Mouse (Mus musculus) neural tube, embryonic 14.5 days (tissue): ENCODE results near the gene Morn3. TPM values are rescaled to one million over a fixed set of nuclear protein-coding genes. Genes with fewer than 3 reads are reported as not detected.

Experiments
- ATAC-seq: fragments of 200-750 bp; cut with Nextera tagmentation; 2 replicates; pipeline ENCODE4 v1.8.0; 2017; ENCODE audit warnings: low read depth, mild to moderate bottlenecking, moderate TSS enrichment, moderate library complexity
- H3K27ac ChIP-seq: fragments of 300-500 bp; sonication (generic); 2 replicates; pipeline ENCODE4 v1.5.1; 2014; ENCODE audit warnings: low read depth, mild to moderate bottlenecking, control low read depth, low read length, moderate library complexity, mixed read lengths
- H3K27me3 ChIP-seq: fragments of 300-500 bp; sonication (generic); 2 replicates; pipeline ENCODE4 v1.6.1; 2014; ENCODE audit warnings: low read length; ENCODE audit not compliant: control insufficient read depth, insufficient read depth
- H3K36me3 ChIP-seq: fragments of 300-500 bp; sonication (generic); 2 replicates; pipeline ENCODE4 v1.6.1; 2014; ENCODE audit warnings: low read length, mixed read lengths; ENCODE audit not compliant: control insufficient read depth, insufficient read depth
- H3K4me1 ChIP-seq: fragments of 300-500 bp; sonication (generic); 2 replicates; pipeline ENCODE4 v1.6.1; 2014; ENCODE audit warnings: low read length; ENCODE audit not compliant: control insufficient read depth, insufficient read depth
- H3K4me2 ChIP-seq: fragments of 300-500 bp; sonication (generic); 2 replicates; pipeline ENCODE4 v1.6.1; 2014; ENCODE audit warnings: mild to moderate bottlenecking, low read depth, low read length, control low read depth
- H3K4me3 ChIP-seq: fragments of 300-500 bp; sonication (generic); 2 replicates; pipeline ENCODE4 v1.5.1; 2014; ENCODE audit warnings: low read depth, low read length, control low read depth, mixed read lengths
- H3K9ac ChIP-seq: fragments of 300-500 bp; sonication (generic); replicated peaks from 2 replicates; pipeline ENCODE4 v1.6.1; 2014; ENCODE audit warnings: low read depth, mild to moderate bottlenecking, control low read depth, low read length, mixed read lengths
- H3K9me3 ChIP-seq: fragments of 300-500 bp; sonication (generic); 2 replicates; pipeline ENCODE4 v1.6.1; 2016; ENCODE audit warnings: low read length; ENCODE audit not compliant: control insufficient read depth
- WGBS: fragments of 180-500 bp; shearing (Covaris S2); extraction: QIAGEN DNeasy Blood & Tissue Kit; methylation state at CpG from one replicate; pipeline ENCODE4 v1.1.7; 2014; 5-methylcytosine and 5-hydroxymethylcytosine counted together
- polyA plus RNA-seq: library from polyadenylated mRNA; unstranded; fragments of >200 nt; fragmentation: Nextera tagmentation; extraction: Ambion mirVana; gene quantifications from 2 replicates; pipeline ENCODE4 v1.2.1, GENCODE M21; 2014

The Morn3 gene
- polyA plus RNA-seq, 1 experiment from 2014 or later, result 0.37 TPM

GRCm38 (mm10) chr5:123050918-123051317 is 4.1 kb upstream of the Morn3 start:
- no peak overlapping the region for H3K4me3 ChIP-seq
- no peaks in the 10 kb centered on the region for H3K9me3 ChIP-seq
- WGBS, result 85% methylated on average over 9 of the region's 9 CpGs
- H3K36me3 ChIP-seq, result no peaks in the 10 kb centered on the region
- H3K9ac ChIP-seq, result no peak overlapping the region
- ATAC-seq, result no peak
- 0 out of 2 replicates have a peak, but pooled peaks cover 3% of the 10 kb centered on the region for H3K4me1 ChIP-seq
- H3K4me2 ChIP-seq, result no peak overlapping the region
- no peaks in the 10 kb centered on the region for H3K27me3 ChIP-seq
- no peak overlapping the region for H3K27ac ChIP-seq

DNA sequence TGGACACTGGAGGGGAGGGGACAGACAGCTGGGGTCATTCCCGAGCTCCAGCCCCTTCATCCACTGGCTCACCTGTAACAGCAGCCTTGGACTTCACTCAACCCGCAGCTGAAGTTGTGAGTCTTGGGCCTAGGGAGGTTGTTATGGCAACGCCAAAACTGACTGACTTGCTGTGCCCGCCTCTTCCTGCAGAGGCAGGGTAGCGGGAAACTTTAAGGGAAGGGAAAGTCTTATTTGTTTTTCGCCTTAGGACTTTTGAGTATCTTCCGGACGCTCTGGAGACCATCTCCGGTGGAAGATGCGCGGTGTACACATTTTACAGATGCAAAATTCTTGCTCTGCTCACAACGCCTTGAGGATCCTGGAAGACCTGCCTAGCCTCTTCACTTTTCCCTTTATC is 2.5 kb upstream of the Morn3 start:
- Histone ChIP-seq H3K9ac (no peak overlapping the region), H3K4me2 (no peak overlapping the region; the same call in 1 of the 2 replicates), H3K27ac (no peak overlapping the region), H3K36me3 (no peaks in the 10 kb centered on the region), H3K4me1 (0 out of 2 replicates have a peak, but pooled peaks cover 3% of the 10 kb centered on the region), H3K4me3 (no peak overlapping the region), H3K27me3 (no peaks in the 10 kb centered on the region), H3K9me3 (no peaks in the 10 kb centered on the region)
- 10% methylated on average over 12 of the region's 12 CpGs for WGBS
- no peak for ATAC-seq

DNA sequence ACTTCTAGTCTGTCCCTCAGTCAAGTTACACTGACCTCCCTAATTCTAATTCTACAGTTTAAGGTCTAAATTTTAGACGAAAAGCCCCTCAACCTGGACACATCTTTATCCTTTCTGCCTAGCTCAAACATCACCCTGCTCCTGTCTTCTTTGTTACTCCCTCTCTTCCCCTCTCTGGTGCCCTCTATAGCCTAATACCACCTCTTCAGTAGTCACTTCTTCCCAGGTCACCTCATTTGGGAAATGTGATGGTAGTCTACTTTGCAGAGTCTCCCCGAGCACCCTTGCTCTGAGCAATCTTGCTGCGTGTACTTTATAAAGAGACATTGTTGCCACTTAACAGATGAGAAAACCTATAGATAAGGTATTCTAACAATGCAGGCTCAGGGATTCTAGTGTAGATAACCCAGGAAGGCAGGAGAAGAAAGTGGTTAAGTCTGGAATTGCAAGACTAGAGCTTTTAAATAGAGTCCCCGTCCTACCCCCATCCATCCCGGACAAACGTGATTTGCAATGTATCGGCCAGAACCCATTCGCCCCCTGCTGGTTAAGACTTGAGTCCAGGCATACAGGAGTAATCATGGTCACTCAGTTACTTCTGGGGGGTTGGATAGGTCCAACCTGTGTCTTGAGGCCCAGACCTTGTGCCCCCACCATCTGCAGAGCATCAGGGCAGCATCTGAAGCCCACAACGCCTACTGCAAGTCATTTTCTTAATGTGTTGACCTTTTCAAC is 1.1 kb downstream of the Morn3 start:
- H3K4me3 ChIP-seq, result no peak overlapping the region
- H3K4me1 ChIP-seq, result 0 out of 2 replicates have a peak, but pooled peaks cover 3% of the 10 kb centered on the region
- no peaks in the 10 kb centered on the region for H3K27me3 ChIP-seq
- no peak for ATAC-seq
- H3K9ac ChIP-seq, result no peak overlapping the region
- no peak overlapping the region for H3K27ac ChIP-seq
- H3K4me2 ChIP-seq, result no peak overlapping the region
- no peaks in the 10 kb centered on the region for H3K36me3 ChIP-seq
- WGBS, result 41% methylated on average over 9 of the region's 9 CpGs
- no peaks in the 10 kb centered on the region for H3K9me3 ChIP-seq

DNA sequence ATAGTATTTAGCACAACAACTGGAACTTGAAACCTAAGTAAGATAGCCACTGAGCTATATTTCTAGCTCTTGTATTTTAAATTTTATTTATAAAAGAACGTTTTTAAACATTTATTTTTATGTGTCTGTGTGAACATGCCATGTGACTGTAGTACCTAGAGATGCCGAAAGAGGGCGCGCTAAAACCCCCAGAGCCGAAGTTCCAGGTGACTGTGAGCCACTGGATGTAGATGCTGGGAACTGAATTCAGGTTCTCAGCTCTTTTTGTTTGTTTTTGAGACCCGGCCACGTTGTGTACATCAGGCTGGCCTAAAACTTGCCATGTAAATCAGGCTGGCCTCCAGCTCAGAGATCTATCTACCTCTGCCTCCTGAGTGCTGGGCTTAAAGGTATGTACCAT is 3.0 kb downstream of the Morn3 start:
- Histone ChIP-seq H3K27ac (no peak overlapping the region), H3K4me2 (no peak overlapping the region), H3K9me3 (no peaks in the 10 kb centered on the region), H3K4me1 (no peaks in the 10 kb centered on the region), H3K4me3 (no peak overlapping the region), H3K36me3 (no peaks in the 10 kb centered on the region), H3K9ac (no peak overlapping the region), H3K27me3 (no peaks in the 10 kb centered on the region)
- 19% methylated on average over 7 of the region's 7 CpGs for WGBS
- ATAC-seq, result no peak

GRCm38 (mm10) chr5:123040796-123041195 is 6.0 kb downstream of the Morn3 start:
- Histone ChIP-seq H3K4me1 (no peaks in the 10 kb centered on the region), H3K9ac (no peak overlapping the region), H3K36me3 (no peaks in the 10 kb centered on the region), H3K27ac (no peak overlapping the region), H3K9me3 (no peaks in the 10 kb centered on the region), H3K4me3 (no peak overlapping the region), H3K27me3 (no peaks in the 10 kb centered on the region), H3K4me2 (no peak overlapping the region)
- WGBS, result 57% methylated on average over 7 of the region's 7 CpGs
- ATAC-seq, result no peak

GRCm38 (mm10) chr5:123039120-123039752 is 7.6 kb downstream of the Morn3 start:
- H3K4me1 ChIP-seq, result no peaks in the 10 kb centered on the region
- no peaks in the 10 kb centered on the region for H3K9me3 ChIP-seq
- H3K4me2 ChIP-seq, result peak overlapping the region; percentile 30
- no peak for ATAC-seq
- H3K9ac ChIP-seq, result peak overlapping the region; percentile 3; the same call in 1 of the 2 replicates
- WGBS, result 4% methylated on average over 25 of the region's 25 CpGs
- H3K27ac ChIP-seq, result no peak overlapping the region
- no peaks in the 10 kb centered on the region for H3K36me3 ChIP-seq
- no peaks in the 10 kb centered on the region for H3K27me3 ChIP-seq
- H3K4me3 ChIP-seq, result no peak overlapping the region

- 92% methylated on average over 5 of the region's 5 CpGs for WGBS
- no peak overlapping the region for H3K27ac ChIP-seq
- H3K9me3 ChIP-seq, result no peaks in the 10 kb centered on the region
Observed at GRCm38 (mm10) chr5:123038115-123038514, 8.7 kb downstream of the Morn3 start.

GRCm38 (mm10) chr5:123035564-123035963 is 11.3 kb downstream of the Morn3 start:
- Histone ChIP-seq H3K4me2 (no peak overlapping the region), H3K4me3 (no peak overlapping the region), H3K4me1 (no peaks in the 10 kb centered on the region), H3K36me3 (no peaks in the 10 kb centered on the region), H3K27me3 (no peaks in the 10 kb centered on the region), H3K9me3 (no peaks in the 10 kb centered on the region), H3K27ac (no peak overlapping the region), H3K9ac (no peak overlapping the region)
- no peak for ATAC-seq
- 27% methylated on average over 6 of the region's 6 CpGs for WGBS

More at GRCm38 (mm10) chr5:123038115-123038514, 8.7 kb downstream of the Morn3 start:
- H3K36me3 ChIP-seq, result no peaks in the 10 kb centered on the region
- no peak overlapping the region for H3K4me2 ChIP-seq
- H3K4me1 ChIP-seq, result no peaks in the 10 kb centered on the region
- H3K9ac ChIP-seq, result no peak overlapping the region
- no peak for ATAC-seq
- H3K27me3 ChIP-seq, result no peaks in the 10 kb centered on the region
- H3K4me3 ChIP-seq, result no peak overlapping the region

DNA sequence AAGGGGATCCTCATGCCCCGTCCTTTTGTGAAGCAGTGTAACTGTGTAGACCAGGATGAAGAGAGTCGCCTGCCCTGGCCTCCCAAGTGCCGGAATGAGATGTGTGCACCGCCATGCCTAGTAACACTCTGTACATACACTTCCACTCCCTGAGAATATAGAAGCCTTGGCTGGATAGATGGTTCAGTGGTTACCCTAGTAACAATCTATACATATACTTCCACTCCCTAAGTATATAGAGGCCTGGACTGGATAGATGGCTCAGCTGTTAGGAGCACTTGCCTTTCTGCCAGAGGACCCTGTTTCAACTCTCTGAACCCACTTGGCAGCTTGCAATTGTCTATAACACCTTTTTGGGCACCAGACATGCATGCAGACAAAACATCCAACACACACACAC is 11.7 kb downstream of the Morn3 start:
- ATAC-seq, result no peak
- Histone ChIP-seq H3K4me1 (no peaks in the 10 kb centered on the region), H3K4me3 (no peak overlapping the region), H3K27ac (no peak overlapping the region), H3K9me3 (no peaks in the 10 kb centered on the region), H3K27me3 (no peaks in the 10 kb centered on the region), H3K4me2 (no peak overlapping the region), H3K9ac (no peak overlapping the region), H3K36me3 (no peaks in the 10 kb centered on the region)
- 83% methylated on average over 4 of the region's 4 CpGs for WGBS
